Mouse (Mus musculus) testis, adult 2 months (tissue): Measurements from ENCODE around the gene Homer2. TPM values are rescaled to one million over a fixed set of nuclear protein-coding genes. Genes with fewer than 3 reads are reported as not detected.

ENCODE experiments used
- H3K27ac ChIP-seq: fragments of 200-500 bp; 2 replicates; pipeline ENCODE4 v1.5.1; 2012; ENCODE audit warnings: low read depth, low read length; ENCODE audit not compliant: control insufficient read depth, insufficient read depth
- H3K27me3 ChIP-seq: fragments of 200-500 bp; 2 replicates; pipeline ENCODE4 v1.6.1; 2012; ENCODE audit warnings: mild to moderate bottlenecking, low read length, moderate library complexity; ENCODE audit not compliant: control insufficient read depth, insufficient read depth
- H3K36me3 ChIP-seq: fragments of 200-500 bp; 2 replicates; pipeline ENCODE4 v1.6.1; 2012; ENCODE audit warnings: mild to moderate bottlenecking, low read length; ENCODE audit not compliant: control insufficient read depth, insufficient read depth
- H3K4me1 ChIP-seq: fragments of 200-500 bp; 2 replicates; pipeline ENCODE4 v1.6.1; 2012; ENCODE audit warnings: low read length; ENCODE audit not compliant: control insufficient read depth, insufficient read depth
- H3K4me3 ChIP-seq: fragments of 200-500 bp; 2 replicates; pipeline ENCODE4 v1.5.1; 2012; ENCODE audit warnings: low read depth, mild to moderate bottlenecking, low read length, moderate library complexity, mixed read lengths; ENCODE audit not compliant: control insufficient read depth
- CTCF ChIP-seq: fragments of 200-500 bp; IDR thresholded peaks from 2 replicates; pipeline ENCODE4 v1.5.1; 2012; ENCODE audit warnings: low read depth, mild to moderate bottlenecking, inconsistent platforms, low read length, moderate library complexity; ENCODE audit not compliant: control insufficient read depth, insufficient read depth, insufficient replicate concordance
- POLR2A ChIP-seq: fragments of 200-500 bp; IDR thresholded peaks from 2 replicates; pipeline ENCODE4 v1.6.1; 2012; ENCODE audit warnings: low read depth, mild to moderate bottlenecking, inconsistent platforms, low read length, moderate library complexity; ENCODE audit not compliant: control insufficient read depth
- polyA plus RNA-seq: library from polyadenylated mRNA; depleted of rRNA; stranded (reverse); fragments of >200 nt; gene quantifications from 2 replicates; pipeline ENCODE4 v1.2.3, GENCODE M21; 2012

Gene Homer2
- polyA plus RNA-seq, 1 experiment: 1.1 TPM

DNA sequence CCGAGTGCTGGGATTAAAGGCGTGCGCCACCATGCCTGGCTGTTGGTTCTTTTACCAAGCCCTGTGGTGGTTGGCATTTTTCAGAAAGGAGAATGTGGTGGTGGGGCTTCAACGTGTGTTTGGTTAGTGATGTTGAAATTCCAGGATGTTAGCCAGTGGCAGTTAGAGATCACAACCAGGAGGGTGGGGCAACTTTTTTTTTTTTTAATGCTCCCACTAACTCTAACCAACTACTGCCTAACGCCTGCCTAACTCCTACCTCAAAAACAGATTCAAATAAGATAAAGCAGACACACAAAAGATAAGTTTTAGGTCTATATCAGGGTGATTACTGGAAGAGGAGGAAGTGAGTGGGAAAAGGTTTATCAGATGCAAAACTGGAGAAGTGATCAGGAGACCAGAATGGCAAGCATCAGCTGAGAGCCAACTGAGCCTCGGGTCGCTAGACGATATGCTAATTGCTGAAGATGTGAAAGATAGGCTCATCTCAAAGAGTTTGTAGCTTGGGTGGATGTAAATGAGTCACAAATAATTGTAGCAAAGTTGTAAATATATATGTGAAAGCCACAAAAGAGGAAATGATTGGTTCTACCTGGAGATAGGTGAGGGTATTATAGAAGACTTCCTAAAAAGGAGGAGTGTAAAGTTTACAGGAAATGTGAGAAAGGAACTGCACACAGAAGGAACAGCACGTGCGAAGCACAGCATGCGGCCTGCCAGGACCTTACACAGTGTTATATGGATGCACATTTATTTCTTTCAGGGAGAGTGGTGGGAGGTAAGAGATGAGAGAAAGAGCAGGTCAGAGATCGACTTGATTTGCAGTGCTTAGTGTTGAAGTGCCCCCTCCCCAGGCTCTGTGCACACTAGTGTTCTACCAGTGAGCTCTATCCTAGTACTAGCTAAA lies 25.1 kb upstream of the Homer2 start:
- Histone ChIP-seq H3K36me3 (no peaks in the 10 kb centered on the region), H3K27me3 (no peaks in the 10 kb centered on the region), H3K4me1 (no peaks in the 10 kb centered on the region), H3K27ac (no peak overlapping the region), H3K4me3 (no peak overlapping the region)
- no peak for TF ChIP-seq CTCF
- TF ChIP-seq POLR2A: no peak

- no peaks in the 10 kb centered on the region for H3K27me3 ChIP-seq
- no peak overlapping the region for H3K4me3 ChIP-seq
- no peak overlapping the region for H3K27ac ChIP-seq
- H3K4me1 ChIP-seq: no peaks in the 10 kb centered on the region
- H3K36me3 ChIP-seq: no peaks in the 10 kb centered on the region
- TF ChIP-seq CTCF (no peak), POLR2A (no peak)
Observed at GRCm38 (mm10) chr7:81731181-81731651, 23.9 kb upstream of the Homer2 start.

DNA sequence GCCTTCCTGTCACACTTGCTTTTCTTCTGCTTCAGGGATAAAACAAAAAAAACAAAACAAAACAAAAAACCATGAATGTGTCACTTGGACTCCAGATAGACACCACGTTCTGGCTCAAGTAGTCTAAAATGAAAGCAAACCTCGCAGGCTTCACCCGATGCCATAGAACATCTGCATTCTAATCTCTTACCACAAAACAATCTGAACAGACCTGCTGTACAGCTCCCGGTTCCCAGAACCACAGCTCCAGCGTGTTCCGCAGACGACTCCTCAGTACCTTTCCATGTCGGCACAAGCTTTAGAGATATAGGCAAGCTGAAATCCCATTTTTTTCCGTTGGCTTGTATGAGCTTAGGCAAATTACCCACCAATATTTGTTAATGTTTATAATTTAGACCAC lies 22.5 kb upstream of the Homer2 start:
- Histone ChIP-seq H3K36me3 (no peaks in the 10 kb centered on the region), H3K4me1 (no peaks in the 10 kb centered on the region), H3K4me3 (no peak overlapping the region), H3K27ac (no peak overlapping the region), H3K27me3 (no peaks in the 10 kb centered on the region)
- TF ChIP-seq POLR2A (no peak), CTCF (no peak)

GRCm38 (mm10) chr7:81727716-81728115 lies 20.4 kb upstream of the Homer2 start:
- Histone ChIP-seq H3K27me3 (no peaks in the 10 kb centered on the region), H3K4me3 (no peak overlapping the region), H3K4me1 (no peaks in the 10 kb centered on the region), H3K27ac (no peak overlapping the region), H3K36me3 (no peaks in the 10 kb centered on the region)
- no peak for TF ChIP-seq POLR2A
- no peak for TF ChIP-seq CTCF

GRCm38 (mm10) chr7:81726728-81727005 lies 19.3 kb upstream of the Homer2 start:
- TF ChIP-seq CTCF: no peak
- no peak for TF ChIP-seq POLR2A
- no peaks in the 10 kb centered on the region for H3K36me3 ChIP-seq
- no peak overlapping the region for H3K27ac ChIP-seq
- no peaks in the 10 kb centered on the region for H3K4me1 ChIP-seq
- no peaks in the 10 kb centered on the region for H3K27me3 ChIP-seq
- H3K4me3 ChIP-seq: no peak overlapping the region

DNA sequence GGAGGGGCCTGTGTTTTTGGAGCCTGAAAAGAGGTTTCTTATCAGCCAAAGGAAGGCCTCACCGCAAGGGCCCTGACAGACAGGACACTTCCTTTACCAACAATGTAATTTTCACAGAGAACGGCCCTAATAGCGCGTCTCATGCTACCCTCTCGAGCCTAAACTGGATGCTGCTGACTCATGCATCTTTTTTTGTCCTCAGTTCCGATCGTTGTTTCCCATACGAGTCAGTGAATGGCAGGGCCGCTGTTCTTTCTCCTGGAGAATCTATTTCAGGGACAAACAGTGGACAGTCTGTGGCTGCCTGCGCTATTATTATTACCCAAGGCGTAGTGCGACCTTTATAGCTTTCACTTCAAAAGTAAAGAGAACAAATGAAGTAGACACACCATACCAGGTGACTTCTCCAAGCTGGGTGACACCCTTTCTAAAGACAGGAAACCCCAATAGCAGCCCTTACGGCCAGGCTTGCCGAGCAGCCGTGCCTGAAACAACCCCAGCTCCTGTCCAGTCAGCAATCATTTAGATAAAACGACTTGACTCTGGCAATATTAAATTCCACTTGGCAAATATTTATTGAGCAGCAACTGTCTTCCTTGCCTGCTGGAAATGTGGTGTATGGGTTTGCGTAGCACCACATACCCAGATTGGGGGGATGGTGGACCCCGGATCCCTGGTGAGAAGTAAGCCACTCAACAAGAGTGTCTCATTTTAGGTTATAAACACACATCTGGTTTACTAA lies 18.8 kb upstream of the Homer2 start:
- Histone ChIP-seq H3K27me3 (no peaks in the 10 kb centered on the region), H3K27ac (no peak overlapping the region), H3K36me3 (no peaks in the 10 kb centered on the region), H3K4me1 (no peaks in the 10 kb centered on the region), H3K4me3 (no peak overlapping the region)
- TF ChIP-seq CTCF (no peak), POLR2A (no peak)

DNA sequence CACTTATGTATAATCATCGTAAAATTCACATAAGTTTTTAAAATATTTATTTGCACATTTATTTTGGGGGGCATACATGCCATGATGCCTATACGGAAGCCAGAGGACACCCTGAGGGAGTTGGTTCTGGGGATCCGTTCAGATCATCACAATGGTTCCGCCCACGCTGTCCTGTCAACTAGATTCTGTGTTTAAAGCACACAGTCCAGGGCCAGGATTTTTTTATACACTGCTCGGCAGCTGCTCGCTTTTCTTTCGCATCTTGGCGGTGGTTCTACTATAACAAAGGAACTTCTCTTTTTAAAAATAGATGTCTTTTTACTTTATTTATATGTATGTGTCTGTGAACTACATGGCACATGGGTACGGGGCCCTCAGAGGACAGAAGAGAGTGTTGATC lies 16.5 kb upstream of the Homer2 start:
- no peaks in the 10 kb centered on the region for H3K4me1 ChIP-seq
- no peak overlapping the region for H3K27ac ChIP-seq
- TF ChIP-seq POLR2A (no peak), CTCF (no peak)
- H3K27me3 ChIP-seq: no peaks in the 10 kb centered on the region
- H3K36me3 ChIP-seq: no peaks in the 10 kb centered on the region
- H3K4me3 ChIP-seq: no peak overlapping the region
